Mouse (Mus musculus): ENCODE measurements around the gene Synj2.

Gene Synj2

GRCm38 (mm10) chr17:5935680-5936079 is 5.4 kb upstream of the Synj2 start:
- DNase-seq (ENCODE audit: low spot score): no peak

GRCm38 (mm10) chr17:5936276-5936675 is 4.8 kb upstream of the Synj2 start:
- DNase-seq (ENCODE audit: low spot score): no peak

GRCm38 (mm10) chr17:5937441-5937840 is 3.6 kb upstream of the Synj2 start:
- DNase-seq (ENCODE audit: low spot score): no peak

GRCm38 (mm10) chr17:5939871-5940270 is 1.2 kb upstream of the Synj2 start:
- DNase-seq (ENCODE audit: low spot score): no peak

- peak; percentile 87 for DNase-seq (ENCODE audit: low spot score)
These were observed 288 bp upstream of the Synj2 start for GRCm38 (mm10) chr17:5940792-5941191.

- no peak for DNase-seq (ENCODE audit: low spot score)
These were observed 1.1 kb downstream of the Synj2 start for GRCm38 (mm10) chr17:5942156-5942555.

- no peak for DNase-seq (ENCODE audit: low spot score)
These were observed 2.0 kb downstream of the Synj2 start for GRCm38 (mm10) chr17:5943053-5943452.

- DNase-seq (ENCODE audit: low spot score): no peak
These were observed 6.0 kb downstream of the Synj2 start for GRCm38 (mm10) chr17:5947039-5947438.

GRCm38 (mm10) chr17:5952455-5952854 is 11.4 kb downstream of the Synj2 start:
- no peak for DNase-seq (ENCODE audit: low spot score)

DNA sequence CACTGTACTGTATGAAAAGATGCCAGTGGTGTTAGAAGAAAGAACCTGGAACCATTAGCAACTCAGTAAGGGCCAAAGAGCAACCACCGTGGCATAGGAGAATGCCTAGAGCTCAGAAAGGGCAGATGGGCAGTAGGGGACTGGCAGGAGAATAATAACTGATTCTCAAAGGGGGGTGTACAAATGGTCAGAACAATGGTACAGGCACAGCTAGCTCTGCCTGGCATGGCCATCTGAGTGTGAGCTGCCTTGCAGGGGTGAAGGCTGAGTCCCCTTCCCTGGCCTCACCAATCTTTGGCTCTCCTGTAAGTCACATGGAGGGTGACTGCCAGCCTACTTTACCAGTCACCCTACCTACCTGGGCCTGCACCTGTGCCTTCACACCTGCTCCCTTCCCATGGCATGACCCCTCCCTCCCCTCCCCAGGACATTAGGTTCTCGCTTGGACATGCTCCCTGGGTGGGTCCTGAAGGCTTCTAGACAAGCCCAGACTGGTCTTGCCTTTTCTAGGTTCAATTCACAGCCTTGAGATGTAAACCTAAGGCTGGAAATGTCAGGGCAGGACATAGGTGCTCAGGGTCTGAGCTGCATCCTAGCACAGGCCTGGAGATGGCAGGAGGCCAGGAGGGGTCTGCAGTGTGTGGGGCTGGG is 15.4 kb downstream of the Synj2 start:
- DNase-seq (ENCODE audit: low spot score): no peak

GRCm38 (mm10) chr17:5957097-5957496 is 16.0 kb downstream of the Synj2 start:
- DNase-seq (ENCODE audit: low spot score): no peak

DNA sequence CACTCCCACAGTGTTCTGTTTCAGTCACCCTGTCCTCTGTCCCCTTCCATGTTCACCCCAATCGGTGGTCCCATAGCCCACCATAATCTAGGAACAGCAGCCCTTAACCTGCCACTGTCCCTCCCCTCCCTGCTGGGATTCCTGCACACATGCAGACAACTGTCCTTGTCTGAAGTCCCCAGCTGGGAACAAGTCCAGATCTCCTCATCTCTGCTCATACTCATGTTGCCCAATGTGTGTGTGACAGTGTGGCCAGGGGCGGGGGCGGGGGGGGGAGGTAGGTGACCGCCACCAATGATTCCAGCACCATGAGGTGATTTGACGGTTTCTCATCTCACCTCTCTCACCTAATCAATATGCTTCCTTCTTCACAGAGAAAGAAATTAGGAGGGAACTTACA is 17.1 kb downstream of the Synj2 start:
- no peak for DNase-seq (ENCODE audit: low spot score)

- no peak for DNase-seq (ENCODE audit: low spot score)
These were observed 17.6 kb downstream of the Synj2 start for GRCm38 (mm10) chr17:5958636-5959035.

DNA sequence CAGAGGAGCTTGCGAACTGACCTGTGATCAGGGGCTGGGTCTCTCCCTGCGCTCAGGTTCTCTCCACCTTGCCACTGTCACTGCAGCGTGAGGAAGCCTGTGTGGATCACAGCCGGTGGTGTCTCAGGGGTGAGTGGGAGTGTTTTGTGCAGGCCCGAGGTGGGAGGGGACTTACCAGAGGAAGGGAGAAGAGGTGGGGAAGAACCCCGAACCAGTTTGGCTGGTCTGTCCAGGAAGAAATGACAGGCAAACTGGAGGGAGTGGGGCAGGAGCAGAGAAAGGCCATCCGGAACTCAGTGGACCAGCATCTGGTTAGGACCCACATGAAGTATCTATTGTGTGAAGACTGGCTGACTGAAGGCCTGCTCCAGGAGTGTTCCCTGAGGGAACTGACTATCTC is 18.0 kb downstream of the Synj2 start:
- DNase-seq (ENCODE audit: low spot score): no peak

DNA sequence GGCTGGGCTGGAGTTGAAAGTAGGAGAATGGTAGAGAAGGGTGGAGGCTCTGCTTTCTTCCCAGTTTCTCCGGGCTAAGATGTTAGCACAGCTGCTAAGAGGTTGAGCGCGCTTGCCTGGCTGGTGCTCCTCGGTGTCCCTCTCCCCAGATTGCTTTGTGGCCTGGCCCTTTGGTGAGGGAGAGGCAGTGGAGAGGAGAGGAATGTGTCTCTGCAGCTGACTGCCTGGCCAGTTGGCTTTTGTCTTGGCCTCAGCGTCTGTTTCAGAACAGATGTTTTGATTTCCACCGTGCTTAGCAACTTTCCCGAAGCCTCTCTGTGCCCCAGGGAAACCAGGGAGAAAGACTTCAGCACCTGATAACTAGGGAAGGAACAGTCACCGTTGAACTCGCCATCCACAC is 18.7 kb downstream of the Synj2 start:
- no peak for DNase-seq (ENCODE audit: low spot score)

GRCm38 (mm10) chr17:5963766-5964165 is 22.7 kb downstream of the Synj2 start:
- DNase-seq (ENCODE audit: low spot score): no peak

GRCm38 (mm10) chr17:5965084-5965781 is 24.2 kb downstream of the Synj2 start:
- peak; percentile 55 for DNase-seq (ENCODE audit: low spot score)

- no peak for DNase-seq (ENCODE audit: low spot score)
These were observed 25.6 kb downstream of the Synj2 start for GRCm38 (mm10) chr17:5966706-5967105.

DNA sequence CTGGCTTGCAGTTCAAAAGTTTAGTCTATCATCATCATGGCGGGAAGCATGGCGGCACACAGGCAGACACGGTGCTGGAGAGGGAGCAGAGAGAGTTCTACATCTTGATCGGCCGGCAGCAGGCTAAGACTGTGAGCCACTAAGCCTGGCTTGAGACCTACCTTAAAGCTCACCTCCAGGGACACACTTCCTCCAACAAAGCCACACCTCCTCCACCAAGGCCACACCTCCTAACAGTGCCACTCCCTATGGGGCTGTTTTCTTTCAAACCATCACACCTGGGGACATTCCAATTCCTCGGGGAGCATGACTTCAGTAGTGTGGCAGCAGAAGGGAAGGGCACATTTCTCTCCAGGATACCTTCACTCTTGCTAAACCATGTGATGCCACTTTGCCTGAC is 27.5 kb downstream of the Synj2 start:
- DNase-seq (ENCODE audit: low spot score): no peak

DNA sequence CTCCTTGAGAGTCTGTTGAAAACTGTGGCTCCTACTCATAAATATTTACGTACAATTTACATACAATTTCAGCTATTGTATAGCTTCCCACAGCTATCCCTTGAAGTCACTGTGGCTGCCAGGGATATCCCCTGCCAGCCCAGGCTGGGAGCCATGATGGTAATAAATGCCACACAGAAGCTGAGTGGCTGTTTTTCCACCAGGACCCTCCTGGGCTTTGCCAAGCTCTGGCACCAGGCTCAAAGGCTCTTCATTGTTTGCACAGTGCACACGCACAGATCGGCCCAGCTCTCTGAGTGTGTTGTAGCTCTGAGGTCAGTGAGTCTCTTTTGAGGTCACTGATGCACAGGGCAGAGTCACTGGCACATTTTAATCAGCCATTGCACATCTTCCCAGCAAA is 28.2 kb downstream of the Synj2 start:
- DNase-seq (ENCODE audit: low spot score): no peak

GRCm38 (mm10) chr17:5970298-5970821 is 29.3 kb downstream of the Synj2 start:
- DNase-seq (ENCODE audit: low spot score): no peak

DNA sequence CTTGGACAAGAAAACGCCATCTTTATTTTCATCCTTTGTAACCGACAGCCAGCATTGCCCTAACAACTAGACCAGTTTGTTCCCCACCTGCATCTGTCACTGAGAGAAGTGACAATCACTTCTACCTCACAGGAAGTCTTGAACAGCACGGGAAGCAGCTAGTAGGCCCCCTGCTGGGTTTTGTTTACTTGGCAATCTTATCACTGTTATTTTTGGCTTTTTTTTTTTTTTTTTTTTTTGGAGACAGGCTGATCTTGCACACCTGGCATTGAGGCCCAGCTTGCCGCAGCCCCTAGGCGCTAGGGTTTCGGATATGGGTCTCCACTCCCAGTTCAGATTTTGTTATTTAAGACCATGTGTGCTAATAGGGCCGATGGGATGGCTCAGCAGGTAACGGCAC is 32.5 kb downstream of the Synj2 start:
- no peak for DNase-seq (ENCODE audit: low spot score)

GRCm38 (mm10) chr17:5975099-5975977 is 34.3 kb downstream of the Synj2 start:
- DNase-seq (ENCODE audit: low spot score): peak; percentile 44

Measured in embryo, embryonic 10 days (tissue).